Mouse (Mus musculus) 3T3-L1 (cell line): ENCODE measurements at regions not wholly inside any gene's neighbourhood (a gene's known extent, or its start where the extent isn't known, plus 50 kb on each side); places are given as distances from the start of the nearest gene placed in this dataset.

ENCODE experiments used
- DNase-seq: peaks from one replicate; pipeline ENCODE4 v3.0.0-alpha.2; 2015; ENCODE audit warnings: low read depth, low spot score

GRCm38 (mm10) chr14:70839126-70839525 lies 239.5 kb upstream of the Fam160b2 start:
- no peak for DNase-seq

GRCm38 (mm10) chr14:70837528-70837927 lies 237.9 kb upstream of the Fam160b2 start:
- DNase-seq = no peak

GRCm38 (mm10) chr14:70833238-70833637 lies 233.6 kb upstream of the Fam160b2 start:
- no peak for DNase-seq

- no peak for DNase-seq
Observed at GRCm38 (mm10) chr14:70832462-70833212, 233.0 kb upstream of the Fam160b2 start.

GRCm38 (mm10) chr14:70832042-70832441 lies 232.4 kb upstream of the Fam160b2 start:
- peak; percentile 8 for DNase-seq
